Mouse (Mus musculus): Measurements from ENCODE around the gene Abcc10. TPM values are rescaled to one million over a fixed set of nuclear protein-coding genes. Genes with fewer than 3 reads are reported as not detected.

The Abcc10 gene
- total and polyA plus RNA-seq, 3 experiments, result 1.1 to 4.1 (median 3.8) TPM

DNA sequence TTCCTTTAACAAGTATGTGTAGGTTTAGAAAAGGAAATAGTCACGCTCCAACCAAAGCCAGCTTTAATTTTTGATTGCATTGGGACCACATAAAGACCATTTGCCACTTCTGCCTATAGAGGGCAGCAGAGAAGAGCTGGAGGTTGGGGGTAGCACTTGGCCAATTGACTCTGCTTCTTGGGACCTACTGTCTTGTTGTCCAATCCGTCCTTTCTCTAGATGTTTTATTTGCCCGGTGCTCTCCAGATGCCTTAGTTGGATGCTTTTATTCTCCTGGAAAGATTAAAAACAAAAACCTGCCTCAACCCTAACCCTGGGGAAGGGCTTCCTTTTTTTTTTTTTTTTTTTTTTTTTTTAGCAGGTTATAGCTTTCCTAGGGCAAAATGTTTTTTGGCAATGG, 43.6 kb upstream of the Abcc10 start:
- Histone ChIP-seq H3K79me2 (replicated peaks; ENCODE audit: control insufficient read depth, extremely low read depth, insufficient read depth, poor library complexity, severe bottlenecking) (no peaks in the 10 kb centered on the region), H3K27ac (ENCODE audit: insufficient read depth, low read depth) (no peak overlapping the region), H3K4me3 (replicated peaks in 1 of 3; ENCODE audit: low read depth in 2 of 3, low read length in 2 of 3, poor library complexity in 1 of 3) (no peak overlapping the region), H3K36me3 (replicated peaks in 1 of 2; ENCODE audit: control insufficient read depth in 1 of 2, insufficient read depth in 1 of 2, low read length in 1 of 2) (no peaks in the 10 kb centered on the region), H3K9me3 (replicated peaks; ENCODE audit: low read length) (no peaks in the 10 kb centered on the region), H3K4me1 (ENCODE audit: control insufficient read depth in 1 of 2, insufficient read depth in 2 of 2) (peaks cover 0 to 4% of the 10 kb centered on the region in 2 experiments; a peak in 2 of 4 replicates), H3K27me3 (replicated peaks) (no peaks in the 10 kb centered on the region), H3K9ac (ENCODE audit: insufficient read depth, low read depth) (no peak overlapping the region), H3K4me2 (ENCODE audit: insufficient read depth, low read depth, poor library complexity, severe bottlenecking) (no peak overlapping the region)
- in situ Hi-C loops (cut with MboI; ENCODE audit: low pct_ligation_motif_present, low pct_unique_long_range_greater_than_20kb, low sequenced_read_pairs) (no loop called here), dilution Hi-C loops (cut with MboI; ENCODE audit: extremely low pct_ligation_motif_present, extremely low pct_unique_long_range_greater_than_20kb, low sequenced_read_pairs) (no loop called here)
- DNase-seq (ENCODE audit: extremely low read depth), result peak; percentile 61
- TF ChIP-seq ZNF384 (IDR thresholded peaks at IDR 0.05; ENCODE audit: low read depth, low read length), result peak; percentile 61
- TF ChIP-seq NRF1 (IDR thresholded peaks at IDR 0.05; ENCODE audit: low read depth, low read length), result no peak
- peak; percentile 71 for TF ChIP-seq SMC3 (IDR thresholded peaks at IDR 0.05; ENCODE audit: low read depth, low read length)
- peak; percentile 67 for TF ChIP-seq RAD21 (IDR thresholded peaks at IDR 0.05; ENCODE audit: low read depth, low read length)
- TF ChIP-seq SIN3A (IDR thresholded peaks at IDR 0.05; ENCODE audit: low read length), result no peak
- peak; percentile 45 to 81; a peak in 3 of 4 replicates for TF ChIP-seq CTCF (conservative IDR thresholded peaks at IDR 0.05 in 1 of 2, IDR thresholded peaks at IDR 0.05 in 1 of 2; ENCODE audit: low read depth in 2 of 2, low read length in 2 of 2)
- no peak for TF ChIP-seq ZKSCAN1 (IDR thresholded peaks at IDR 0.05; ENCODE audit: borderline replicate concordance, low read depth, low read length)
- TF ChIP-seq BHLHE40 (IDR thresholded peaks at IDR 0.05; ENCODE audit: low read depth, low read length), result 0 out of 2 replicates have a peak, but pooled peaks have one; percentile 14

DNA sequence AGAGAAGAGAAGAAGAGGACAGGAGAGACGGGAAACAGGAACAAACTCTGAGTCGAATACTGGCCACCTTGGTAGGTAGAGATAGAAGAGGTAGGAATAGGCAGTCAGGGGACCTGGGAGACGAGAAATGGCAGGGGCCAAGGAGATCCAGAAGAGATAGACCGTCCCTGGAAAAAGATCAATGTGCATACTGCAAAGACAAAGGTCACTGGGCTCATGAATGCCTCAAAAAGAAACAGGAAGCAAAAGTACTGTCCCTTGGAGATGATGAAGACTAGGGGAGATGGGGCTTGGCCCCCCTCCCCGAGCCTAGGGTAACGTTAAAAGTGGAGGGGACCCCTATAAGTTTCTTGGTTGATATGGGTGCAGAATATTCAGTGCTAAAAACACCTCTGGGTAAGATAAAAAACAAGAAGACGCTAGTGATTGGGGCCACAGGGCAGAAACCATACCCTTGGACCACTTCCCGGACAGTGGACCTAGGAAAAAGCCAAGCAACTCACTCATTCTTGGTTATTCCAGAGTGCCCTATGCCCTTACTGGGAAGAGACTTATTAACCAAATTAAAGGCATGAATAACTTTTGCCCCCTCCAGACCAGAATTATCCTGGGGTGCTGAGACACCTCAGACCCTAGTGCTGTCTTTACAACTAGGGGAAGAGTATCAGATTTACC, 23.0 kb upstream of the Abcc10 start:
- Histone ChIP-seq H3K9ac (ENCODE audit: insufficient read depth, low read depth) (no peak overlapping the region), H3K4me2 (ENCODE audit: insufficient read depth, low read depth, poor library complexity, severe bottlenecking) (no peak overlapping the region), H3K9me3 (replicated peaks; ENCODE audit: low read length) (peaks cover 7% of the 10 kb centered on the region), H3K79me2 (replicated peaks; ENCODE audit: control insufficient read depth, extremely low read depth, insufficient read depth, poor library complexity, severe bottlenecking) (no peaks in the 10 kb centered on the region), H3K27ac (ENCODE audit: insufficient read depth, low read depth) (no peak overlapping the region), H3K4me3 (replicated peaks in 1 of 3; ENCODE audit: low read depth in 2 of 3, low read length in 2 of 3, poor library complexity in 1 of 3) (no peak overlapping the region), H3K36me3 (replicated peaks in 1 of 2; ENCODE audit: control insufficient read depth in 1 of 2, insufficient read depth in 1 of 2, low read length in 1 of 2) (no peaks in the 10 kb centered on the region), H3K4me1 (ENCODE audit: control insufficient read depth in 1 of 2, insufficient read depth in 2 of 2) (no peaks in the 10 kb centered on the region), H3K27me3 (replicated peaks) (peaks cover 13% of the 10 kb centered on the region)
- no peak for TF ChIP-seq TCF12 (IDR thresholded peaks at IDR 0.05; ENCODE audit: low read depth, low read length)
- no peak for TF ChIP-seq MAFK (IDR thresholded peaks at IDR 0.05; ENCODE audit: insufficient replicate concordance, low read length)
- TF ChIP-seq ZNF384 (IDR thresholded peaks at IDR 0.05; ENCODE audit: low read depth, low read length), result no peak
- no peak for TF ChIP-seq ZKSCAN1 (IDR thresholded peaks at IDR 0.05; ENCODE audit: borderline replicate concordance, low read depth, low read length)
- TF ChIP-seq KAT2A (IDR thresholded peaks at IDR 0.05; ENCODE audit: insufficient replicate concordance, low read length), result no peak
- no peak for TF ChIP-seq ELF1 (IDR thresholded peaks at IDR 0.05; ENCODE audit: low read depth, low read length)
- TF ChIP-seq JUND (conservative IDR thresholded peaks at IDR 0.05; ENCODE audit: low read depth, low read length), result no peak
- no peak for TF ChIP-seq POLR2A (IDR thresholded peaks at IDR 0.05; ENCODE audit: low read depth, low read length)
- in situ Hi-C loops (cut with MboI; ENCODE audit: low pct_ligation_motif_present, low pct_unique_long_range_greater_than_20kb, low sequenced_read_pairs), result no loop called here
- dilution Hi-C loops (cut with MboI; ENCODE audit: extremely low pct_ligation_motif_present, extremely low pct_unique_long_range_greater_than_20kb, low sequenced_read_pairs), result no loop called here
- no peak for DNase-seq (ENCODE audit: extremely low read depth)

All from CH12.LX (cell line).